In genomic region chr13:83066115-83066753, GRCm38 (mm10) we compare ENCODE assay signal across 15 mouse cellular contexts.
DNase-seq lines count a peak whose midpoint lies in the region; ATAC-seq and TF ChIP-seq lines count a peak whose summit lies in the region.
"Had no signal": no experiment of that assay in that cellular context is flagged by ENCODE, and none has a peak within 500 bp of the region (broad histone marks: within the 10 kb centered on the region; RNA-seq: fewer than 3 reads in every experiment).

No protein-coding gene starts in this region.

- H3K4me1 ChIP-seq in bone marrow macrophage, adult 2 months (ENCODE audit: control insufficient read depth, insufficient read depth, low read length) = peaks cover 18% of the 10 kb centered on the region
- no peaks in the 10 kb centered on the region for H3K4me1 ChIP-seq in thymus, adult 2 months (replicated peaks; ENCODE audit: control insufficient read depth, insufficient read depth, low read length)
- H3K4me1 ChIP-seq: embryonic facial prominence, embryonic 10.5 days; forebrain, embryonic 10.5 days; heart, embryonic 13.5 days had no signal

- no peaks in the 10 kb centered on the region for H3K27me3 ChIP-seq in thymus, adult 2 months (ENCODE audit: control insufficient read depth, insufficient read depth, low read length)
- H3K27me3 ChIP-seq: heart, embryonic 13.5 days had no signal

- TF ChIP-seq CTCF in layer of hippocampus, adult 2 months (conservative IDR thresholded peaks at IDR 0.05) = no peak
- no peak for TF ChIP-seq CTCF in bone marrow macrophage, adult 2 months (IDR thresholded peaks at IDR 0.05; ENCODE audit: low read depth, low read length)
- no peak for TF ChIP-seq CTCF in thymus, adult 2 months (IDR thresholded peaks at IDR 0.05; ENCODE audit: borderline replicate concordance, control insufficient read depth, extremely low read depth, insufficient read depth, low read length, poor library complexity)

- H3K36me3 ChIP-seq in thymus, adult 2 months (ENCODE audit: control insufficient read depth, insufficient read depth, low read length) = no peaks in the 10 kb centered on the region
- H3K36me3 ChIP-seq: embryonic facial prominence, embryonic 10.5 days; forebrain, embryonic 10.5 days; heart, embryonic 13.5 days had no signal

- 14% methylated on average over 8 of the region's 8 CpGs for WGBS in thymus, adult 2 months

- no peak overlapping the region for H3K4me3 ChIP-seq in layer of hippocampus, adult 2 months
- H3K4me3 ChIP-seq in bone marrow macrophage, adult 2 months (ENCODE audit: insufficient read depth, low read length) = 0 out of 2 replicates have a peak overlapping the region, but pooled peaks have one; percentile 16
- no peak overlapping the region for H3K4me3 ChIP-seq in thymus, adult 2 months (ENCODE audit: control insufficient read depth, insufficient read depth, low read length)
- H3K4me3 ChIP-seq: embryonic facial prominence, embryonic 10.5 days; forebrain, embryonic 10.5 days; heart, embryonic 13.5 days had no signal

- DNase-seq in frontal cortex, postnatal 36 days (ENCODE audit: low spot score in 2 of 2) = no peak
- DNase-seq in layer of hippocampus, adult 2 months (ENCODE audit: low spot score in 2 of 2) = no peak
- DNase-seq in layer of hippocampus, postnatal 36 days = no peak
- DNase-seq in thymus, adult 2 months = no peak
- DNase-seq in left cerebral cortex, adult 18-20 months (ENCODE audit: low spot score in 2 of 2) = no peak
- DNase-seq: adrenal gland, adult 2 months; cerebellum, adult 18-20 months; left cerebral cortex, postnatal 4 days had no signal

- ATAC-seq in frontal cortex, adult (ENCODE audit: low TSS enrichment) = 0 out of 2 replicates have a peak, but pooled peaks have one; percentile 18
- ATAC-seq in monocyte, adult 5-6 weeks (replicated peaks; ENCODE audit: insufficient number of reproducible peaks, low FRiP score, low TSS enrichment, poor library complexity, severe bottlenecking) = peak; percentile 38; the same call in 1 of the 2 replicates
- ATAC-seq: hindbrain, postnatal 0 days had no signal

- H3K27ac ChIP-seq in layer of hippocampus, adult 2 months = peak overlapping the region; percentile 43; the same call in 1 of the 2 replicates
- H3K27ac ChIP-seq in bone marrow macrophage, adult 2 months (ENCODE audit: insufficient read depth, low read depth, low read length) = peak overlapping the region; percentile 95
- H3K27ac ChIP-seq in thymus, adult 2 months (ENCODE audit: control insufficient read depth, insufficient read depth, low read length) = no peak overlapping the region
- H3K27ac ChIP-seq: embryonic facial prominence, embryonic 10.5 days; forebrain, embryonic 10.5 days; heart, embryonic 13.5 days; hindbrain, postnatal 0 days had no signal

- no peak for TF ChIP-seq POLR2A in bone marrow macrophage, adult 2 months (IDR thresholded peaks at IDR 0.05; ENCODE audit: borderline replicate concordance, low read depth, low read length)
- TF ChIP-seq POLR2A in thymus, adult 2 months (IDR thresholded peaks at IDR 0.05; ENCODE audit: control insufficient read depth, extremely low read depth, insufficient read depth, low read length, poor library complexity) = no peak
